Mouse (Mus musculus) left cerebral cortex, postnatal 10 days (tissue): ENCODE data around the gene Noc2l. TPM values are rescaled to one million over a fixed set of nuclear protein-coding genes. Genes with fewer than 3 reads are reported as not detected.

Experiments used
- DNase-seq, 2 experiments: peaks; one replicate each; pipeline ENCODE4 v3.0.0; 2021 to 2022; ENCODE audit warnings: low spot score in 2 of 2, mixed read lengths in 1 of 2; ENCODE audit errors: extremely low spot score in 1 of 2
- intact Hi-C: fragments of 180-260 bp; cut with DNase I; formaldehyde crosslinking; loops from one replicate; pipeline ENCODE4 v1.15.1; 2025
- total RNA-seq, 2 experiments: library from RNA; stranded (reverse); gene quantifications; 2 replicates each; pipeline ENCODE4 v1.2.3; 2021

Noc2l gene
- total RNA-seq, 2 experiments from 2014 or later = 61.8 to 63.1 TPM

DNA sequence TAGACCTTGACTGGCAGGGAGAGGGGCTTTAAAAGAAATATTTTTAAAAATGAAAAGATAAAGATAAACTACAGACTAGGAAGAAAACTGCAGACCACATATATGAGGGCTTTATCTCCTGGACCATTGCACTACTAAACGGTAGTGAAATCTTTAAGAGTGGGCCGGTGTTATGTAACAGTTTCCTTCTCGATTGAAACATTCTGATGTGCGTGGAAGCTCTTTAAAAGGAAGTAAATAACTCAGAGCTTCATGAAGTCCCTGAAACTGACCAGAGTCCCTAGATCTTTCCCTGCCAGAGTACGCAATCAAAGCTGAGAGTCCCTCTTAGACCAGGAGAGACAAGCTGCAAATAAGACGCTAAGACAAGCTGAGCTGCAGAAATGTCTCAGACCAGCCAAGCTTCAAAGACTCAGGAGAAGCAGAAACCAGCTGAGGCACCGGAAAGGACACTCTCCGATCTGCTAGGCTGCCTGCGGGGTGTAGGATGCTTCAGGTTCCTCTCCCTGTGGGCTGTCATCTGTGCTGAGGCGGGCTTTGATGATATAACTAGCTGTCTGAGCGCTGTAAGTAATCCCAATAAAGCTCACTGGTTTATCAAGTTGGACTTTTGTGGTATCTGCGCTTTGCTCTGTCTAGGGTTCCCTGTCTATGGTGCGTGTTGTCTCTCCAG, 25.7 kb upstream of the Noc2l start:
- DNase-seq = no peak
- intact Hi-C loops = no loop called here

DNA sequence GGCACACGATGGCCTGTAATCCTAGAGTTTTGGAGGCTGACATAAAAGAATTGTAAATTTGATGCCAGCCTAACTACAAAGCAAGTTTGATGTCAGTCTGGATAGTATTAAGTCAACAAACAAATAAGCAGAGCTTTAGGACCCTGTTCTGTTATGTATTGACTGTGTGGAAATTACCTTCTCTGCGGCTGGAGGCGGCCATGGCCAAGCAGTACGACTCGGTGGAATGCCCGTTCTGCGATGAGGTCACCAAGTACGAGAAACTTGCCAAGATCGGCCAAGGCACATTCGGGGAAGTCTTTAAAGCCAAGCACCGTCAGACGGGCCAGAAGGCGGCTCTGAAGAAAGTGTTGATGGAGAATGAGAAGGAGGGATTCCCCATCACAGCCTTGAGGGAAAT, 22.7 kb upstream of the Noc2l start:
- no peak for DNase-seq
- intact Hi-C loops = no loop called here

DNA sequence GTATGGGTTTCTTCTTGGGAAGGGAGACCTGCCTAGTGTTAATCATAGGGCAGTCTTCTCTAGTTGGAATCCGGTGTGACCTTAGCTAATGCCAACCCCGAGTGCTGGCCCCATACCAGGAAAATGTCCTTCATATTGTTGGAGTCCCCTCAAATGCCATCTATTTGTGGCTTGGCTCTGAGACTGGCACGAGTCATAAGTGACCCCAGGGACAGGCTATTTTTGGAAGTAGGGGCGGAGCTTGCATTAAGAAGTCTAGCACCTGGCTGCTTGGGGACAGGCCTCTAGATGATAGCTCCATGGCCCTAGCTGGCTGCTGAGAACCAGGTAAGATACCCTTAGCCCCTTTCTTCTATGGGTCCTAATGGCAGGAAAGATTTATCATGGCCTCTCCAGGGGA, 20.2 kb upstream of the Noc2l start, which contains the start of gene Perm1:
Gene Perm1, plus strand, starts transcription at position 220 of the 400 bp plus-strand sequence.
- intact Hi-C loops = no loop called here
- no peak for DNase-seq

DNA sequence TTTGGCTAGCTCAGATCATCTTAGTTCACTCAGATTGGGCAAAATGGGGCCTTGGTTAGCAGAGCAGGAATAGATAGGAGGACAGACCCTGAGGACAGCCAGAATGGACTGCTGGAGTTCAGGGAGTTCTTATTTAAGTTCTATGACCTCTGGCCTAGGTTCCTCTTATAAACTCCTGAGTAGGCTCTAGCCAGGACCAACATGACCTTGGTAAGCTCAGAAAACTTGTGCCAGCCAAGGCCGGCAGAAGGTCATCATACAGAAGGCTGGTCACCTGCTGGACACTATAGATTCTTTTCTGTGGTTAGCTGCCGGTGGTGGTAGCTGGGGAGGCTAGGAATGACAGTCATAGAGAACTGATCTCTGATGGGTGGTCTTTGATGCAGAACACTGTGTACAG, 19.6 kb upstream of the Noc2l start:
- DNase-seq = no peak
- intact Hi-C loops = no loop called here

DNA sequence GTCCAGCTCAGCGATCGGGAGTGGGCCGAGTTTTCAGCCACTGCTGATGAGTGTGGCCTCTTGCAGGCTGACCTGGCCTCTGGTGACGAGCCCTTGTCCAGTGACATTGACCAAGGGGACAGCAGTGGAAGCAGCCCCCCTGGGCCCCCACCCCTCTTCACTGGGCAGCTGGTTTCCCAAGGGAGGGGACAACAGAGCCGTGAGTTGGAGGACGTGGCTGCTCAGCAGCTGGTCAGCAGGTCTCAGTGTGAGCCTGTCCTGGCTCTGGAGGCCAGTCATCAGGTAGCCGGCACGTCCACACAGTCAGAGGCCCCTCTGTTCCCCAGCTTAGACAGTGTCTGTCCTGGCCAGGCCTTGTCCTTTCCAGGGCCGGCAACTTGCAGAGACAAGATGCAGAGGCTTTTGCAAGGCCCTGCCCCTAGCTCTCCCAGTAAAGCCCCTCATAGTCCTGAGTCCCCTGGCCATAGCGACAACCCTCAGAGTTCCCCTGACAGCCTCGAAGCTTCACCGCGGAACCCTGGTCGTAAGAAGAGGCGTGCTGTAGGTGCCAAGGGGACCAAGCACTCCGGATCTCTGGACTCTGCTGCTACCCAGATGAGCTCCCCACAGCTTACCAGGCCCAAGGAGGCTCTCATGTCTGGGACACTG, 18.7 kb upstream of the Noc2l start:
- intact Hi-C loops = no loop called here
- DNase-seq = no peak

DNA sequence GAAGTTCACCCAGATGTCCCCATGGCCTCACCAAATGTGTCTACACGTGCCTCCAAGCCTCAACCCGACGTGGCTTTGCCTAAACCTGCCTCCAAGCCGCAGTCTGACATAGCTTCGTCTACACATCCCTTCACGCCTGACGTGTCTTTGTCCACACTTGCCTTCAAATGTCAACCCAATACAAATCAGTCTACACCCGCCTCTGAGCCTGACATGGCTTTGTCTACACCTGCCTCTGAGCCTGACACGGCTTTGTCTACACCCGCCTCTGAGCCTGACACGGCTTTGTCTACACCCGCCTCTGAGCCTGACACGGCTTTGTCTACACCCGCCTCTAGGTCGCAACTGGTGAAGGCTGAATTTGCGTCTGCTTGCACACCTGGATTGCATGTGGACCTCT, 18.0 kb upstream of the Noc2l start:
- peak in 1 of 2 experiments; percentile 47 for DNase-seq
- intact Hi-C loops = no loop called here

DNA sequence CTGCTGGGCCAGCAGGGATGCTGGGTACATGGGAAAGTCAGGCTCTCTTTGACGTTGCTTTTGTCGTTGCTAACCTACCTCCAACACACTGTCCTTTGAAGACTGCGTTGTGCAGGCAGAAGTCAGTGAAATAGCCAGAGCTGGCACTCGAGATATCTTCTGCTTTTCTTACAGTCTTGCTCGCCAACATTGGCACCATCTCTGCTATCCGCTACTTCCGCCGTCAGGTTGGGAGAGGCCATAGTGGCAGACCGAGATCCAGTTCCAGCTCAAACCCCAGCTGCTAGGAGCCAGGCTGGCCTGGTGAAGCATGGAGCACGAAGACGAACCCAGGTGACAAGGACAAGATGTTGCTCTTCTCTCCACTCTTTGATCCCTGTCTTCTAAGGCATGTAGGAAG, 15.9 kb upstream of the Noc2l start:
- intact Hi-C loops = no loop called here
- no peak for DNase-seq

DNA sequence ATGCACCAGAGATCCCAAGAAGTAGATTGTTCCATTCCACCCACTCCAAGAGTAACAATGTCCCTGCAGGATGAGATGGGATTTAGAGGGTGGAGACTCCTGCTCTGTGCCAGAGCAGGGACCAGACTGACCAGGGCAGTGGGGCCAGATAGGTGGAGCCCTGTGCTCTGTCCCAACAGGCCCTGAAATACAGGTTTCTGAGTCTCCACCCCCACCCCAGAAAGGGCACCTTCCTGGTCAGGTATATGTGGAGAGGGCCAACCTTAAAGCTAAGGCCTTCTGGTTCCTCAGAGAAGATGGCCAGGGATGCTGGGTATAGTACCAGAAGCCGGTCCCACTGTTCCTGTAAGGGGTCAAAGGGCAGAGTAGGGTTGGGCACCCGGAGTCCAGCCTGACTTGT, 11.5 kb upstream of the Noc2l start:
- intact Hi-C loops = no loop called here
- no peak for DNase-seq

DNA sequence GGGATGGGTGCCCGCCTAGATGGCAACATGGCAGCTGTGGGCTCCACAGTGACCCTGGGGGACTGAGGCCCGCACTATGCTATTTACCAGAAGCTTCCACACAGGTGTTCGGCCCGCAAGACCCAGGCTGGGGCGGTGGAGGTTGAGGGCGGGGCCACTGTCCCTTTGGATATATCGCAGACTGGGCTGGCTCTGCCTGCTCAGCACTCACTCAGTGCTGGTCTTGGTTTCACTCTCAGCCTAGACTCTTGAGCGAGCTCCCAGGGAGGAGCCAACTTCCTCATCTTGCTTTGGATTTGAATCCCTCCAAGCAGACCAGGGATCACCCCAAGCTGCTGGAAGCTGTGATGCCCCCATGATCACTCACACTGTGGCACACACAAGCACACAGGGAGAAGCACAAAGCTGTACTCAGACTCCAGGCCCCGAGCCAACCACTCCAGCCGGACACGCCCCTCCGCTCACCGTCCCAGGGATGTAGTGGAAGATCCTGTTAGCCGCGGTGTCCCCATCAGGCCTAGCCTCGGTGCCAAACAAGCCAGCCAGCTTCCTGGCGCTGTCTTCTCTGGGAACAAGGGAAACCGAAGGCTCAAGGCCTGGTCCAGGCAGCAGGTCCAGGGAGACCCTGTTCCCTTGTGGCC, 7.9 kb upstream of the Noc2l start:
- no peak for DNase-seq
- intact Hi-C loops = no loop called here

DNA sequence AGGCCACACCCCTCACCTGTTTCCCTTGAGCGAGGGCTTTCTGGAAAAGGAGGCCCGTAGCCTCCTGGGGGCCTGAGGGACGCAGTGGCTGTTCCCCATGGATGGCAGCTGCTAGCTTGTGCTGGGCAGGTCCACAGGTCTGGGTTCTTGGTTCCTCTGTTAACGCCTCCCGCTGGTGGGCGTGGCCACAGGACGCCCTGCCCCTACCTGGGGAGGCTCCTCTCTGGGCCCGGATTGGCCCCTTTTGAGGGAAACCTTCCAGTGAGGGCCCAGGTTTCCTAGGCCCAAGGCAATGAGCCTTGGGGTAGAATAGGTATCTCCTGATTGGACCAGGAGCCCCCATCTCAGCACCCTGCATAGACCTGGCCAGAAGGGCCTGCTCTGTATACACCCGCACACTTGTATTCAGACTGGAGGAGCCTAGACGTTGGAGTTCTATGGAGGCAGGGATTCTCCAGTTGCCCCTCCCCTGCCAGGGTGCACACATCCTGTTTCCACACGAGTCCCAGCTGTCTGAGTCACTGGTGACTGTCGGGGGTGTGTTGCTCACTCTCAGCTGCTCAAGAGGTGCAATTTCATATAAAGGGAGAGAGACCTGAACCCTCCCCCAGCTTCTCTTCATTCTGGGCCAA, 7.3 kb upstream of the Noc2l start:
- intact Hi-C loops = no loop called here
- no peak for DNase-seq

DNA sequence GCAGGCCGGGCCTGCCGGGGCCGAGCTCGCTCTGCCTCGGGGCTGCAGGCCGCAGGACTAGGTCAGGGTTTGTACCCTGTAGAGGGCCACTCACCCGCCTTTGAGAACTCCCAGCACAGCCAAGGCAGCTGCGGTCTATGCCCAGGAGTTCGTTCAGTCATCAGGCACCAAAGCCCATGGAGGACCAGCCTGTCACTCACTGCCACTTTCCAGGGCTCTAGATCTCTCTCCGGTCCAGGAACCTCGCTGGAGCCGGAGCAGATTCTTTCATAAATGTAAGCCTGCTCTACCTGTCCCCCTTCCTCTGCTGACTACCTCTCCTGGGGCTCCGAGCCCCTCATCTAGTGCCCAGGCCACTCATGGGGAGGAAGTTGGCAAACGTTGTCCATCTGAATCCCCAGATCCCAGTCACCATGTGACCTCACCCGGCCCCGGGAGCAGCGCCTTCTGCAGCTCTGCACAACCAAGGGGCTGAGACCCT, 1.7 kb upstream of the Noc2l start:
- intact Hi-C loops = loop anchor here (2.0 kb wide), 1 partner anchor 37 kb away; the partner anchor contains the start of gene Agrn
- no peak for DNase-seq

DNA sequence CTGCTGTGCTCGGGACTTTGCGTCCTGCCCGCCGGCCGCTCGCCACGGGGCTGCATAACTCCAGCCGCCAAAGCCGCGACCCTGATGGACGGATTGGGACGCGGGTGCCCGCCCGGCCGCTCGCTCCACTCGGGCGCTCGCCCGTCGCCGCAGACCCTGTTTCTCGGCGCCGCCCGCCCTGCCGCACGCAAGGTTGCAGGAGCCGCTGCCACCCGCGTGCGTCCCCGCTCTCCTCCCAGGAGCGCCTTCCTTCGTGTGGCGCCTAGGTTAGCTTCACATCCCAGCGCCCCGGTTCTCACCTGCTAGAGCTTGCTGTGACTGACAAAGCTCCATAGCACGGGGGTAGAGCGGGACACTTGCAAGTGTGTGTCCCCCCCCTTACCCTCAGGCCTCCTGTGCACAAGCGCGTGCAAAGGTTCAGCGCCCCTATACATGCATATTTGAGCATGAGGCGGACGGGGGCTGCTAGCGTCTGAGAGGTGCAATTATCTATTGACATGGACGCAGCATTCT, 1.1 kb upstream of the Noc2l start, which contains the start of gene Plekhn1:
Gene Plekhn1, minus strand, starts transcription at position 157 of the 513 bp plus-strand sequence.
- peak; percentile 66 to 89 for DNase-seq
- intact Hi-C loops = loop anchor here (2.0 kb wide), 1 partner anchor 38 kb away; the partner anchor contains the start of gene Agrn

DNA sequence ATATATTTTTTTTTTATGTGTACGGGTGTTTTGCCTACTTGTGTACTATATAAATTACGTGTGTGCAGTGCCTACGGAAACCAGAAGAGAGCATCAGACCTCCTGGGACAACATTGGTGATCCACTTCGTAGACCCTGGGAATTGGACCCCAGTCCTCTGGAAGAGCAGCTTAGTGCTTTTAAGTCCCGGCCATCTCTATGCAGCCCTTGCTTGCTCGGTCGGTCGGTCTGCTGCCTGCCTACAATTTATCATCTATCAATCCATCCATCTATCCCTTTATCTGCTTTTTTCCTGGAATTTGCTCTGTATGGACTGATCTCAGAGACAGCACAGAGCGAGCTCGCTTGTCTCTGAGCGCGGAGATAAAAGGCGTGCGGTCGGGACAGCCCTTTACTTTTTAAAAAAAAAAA, 445 bp upstream of the Noc2l start:
- no peak for DNase-seq
- intact Hi-C loops = loop anchor here (2.0 kb wide), 1 partner anchor 39 kb away; the partner anchor contains the start of gene Agrn

DNA sequence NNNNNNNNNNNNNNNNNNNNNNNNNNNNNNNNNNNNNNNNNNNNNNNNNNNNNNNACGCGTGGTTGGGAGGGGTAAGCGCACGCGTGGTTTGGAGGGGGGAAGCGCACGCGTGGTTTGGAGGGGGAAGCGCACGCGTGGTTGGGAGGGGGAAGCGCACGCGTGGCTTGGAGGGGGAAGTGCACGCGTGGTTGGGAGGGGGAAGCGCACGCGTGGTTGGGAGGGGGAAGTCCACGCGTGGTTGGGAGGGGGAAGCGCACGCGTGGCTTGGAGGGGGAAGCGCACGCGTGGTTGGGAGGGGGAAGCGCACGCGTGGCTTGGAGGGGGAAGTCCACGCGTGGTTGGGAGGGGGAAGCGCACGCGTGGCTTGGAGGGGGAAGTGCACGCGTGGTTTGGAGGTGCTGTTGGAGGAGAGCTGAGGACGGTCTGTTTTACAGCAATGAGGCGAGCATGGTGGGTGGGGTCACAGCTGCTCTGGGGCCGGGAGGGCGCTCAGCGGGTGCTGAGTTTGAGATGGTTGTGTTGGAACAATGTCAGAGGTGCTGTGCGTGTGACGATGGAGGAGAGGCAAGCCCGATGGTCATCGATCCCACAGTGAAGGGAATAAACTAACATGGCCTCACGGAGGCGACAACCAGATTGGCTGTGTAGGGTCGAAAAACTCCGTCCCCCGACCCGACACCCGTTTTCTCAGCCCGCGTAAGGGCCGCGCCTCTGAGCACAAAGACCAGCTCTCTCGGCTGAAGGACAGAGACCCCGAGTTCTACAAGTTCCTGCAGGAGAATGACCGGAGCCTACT, 1.0 kb downstream of the Noc2l start:
- intact Hi-C loops = no loop called here
- no peak for DNase-seq

DNA sequence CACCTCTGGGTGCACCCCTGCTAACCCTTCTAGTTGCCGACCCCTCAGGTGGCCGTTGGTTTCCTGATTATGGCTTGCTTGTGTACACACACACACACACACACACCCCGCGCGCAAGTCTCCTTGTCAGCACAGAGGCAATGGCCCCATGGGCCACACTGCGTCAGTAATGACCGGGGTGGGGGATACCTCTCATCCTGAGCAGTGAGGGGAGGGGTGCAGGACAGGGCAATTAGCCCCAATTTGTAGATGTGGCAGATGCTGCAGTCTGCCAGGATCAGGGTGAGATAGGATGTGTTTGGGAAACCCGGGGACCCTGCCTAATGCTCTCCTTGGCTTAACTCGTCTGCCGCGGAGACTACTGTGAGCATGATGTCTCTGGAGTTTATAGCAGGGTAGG, 13.8 kb downstream of the Noc2l start:
- no peak for DNase-seq
- intact Hi-C loops = loop anchor here (1.0 kb wide), 1 partner anchor 10 kb away; no protein-coding TSS in a partner anchor

DNA sequence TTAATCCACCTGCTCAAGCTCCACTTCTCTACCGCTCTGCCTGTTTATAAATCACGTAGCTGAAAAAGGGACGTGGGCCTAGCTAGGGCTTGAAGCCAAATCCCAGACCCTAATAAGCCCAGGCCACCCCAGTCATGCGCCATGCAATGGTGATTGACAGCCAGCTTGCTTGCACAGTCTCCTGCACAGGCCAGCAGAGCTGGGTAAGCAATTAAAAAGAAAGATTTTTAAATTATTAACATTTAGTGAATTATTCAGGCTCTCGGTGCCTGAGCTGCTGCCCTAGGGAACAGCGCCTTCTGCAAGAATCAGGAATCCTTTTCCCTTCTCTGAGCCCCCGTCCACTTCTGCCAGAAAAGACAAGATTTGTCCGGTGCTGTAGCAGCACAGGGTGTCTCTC, 15.3 kb downstream of the Noc2l start:
- intact Hi-C loops = no loop called here

DNA sequence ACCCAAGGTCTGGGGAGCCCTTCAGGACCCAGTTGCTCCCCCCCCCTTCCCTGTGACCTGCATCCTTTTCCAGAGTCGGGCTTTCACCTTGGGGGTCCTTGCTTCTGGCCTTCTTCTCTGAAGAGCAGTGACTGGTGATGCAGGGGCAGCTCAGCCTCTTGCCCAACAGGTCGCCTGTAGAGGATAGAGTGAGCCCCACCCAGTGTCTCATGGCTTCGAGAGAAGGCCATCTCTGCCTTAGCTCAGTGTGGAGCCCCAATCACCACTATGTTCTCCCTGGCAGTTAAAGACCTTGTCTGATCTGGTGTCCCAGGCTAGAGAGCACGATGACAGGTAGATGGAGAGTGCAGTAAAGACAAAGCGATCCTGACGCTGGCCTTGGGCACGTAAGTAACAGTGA, 16.3 kb downstream of the Noc2l start:
- DNase-seq = no peak
- intact Hi-C loops = no loop called here

More for the DNA sequence above, 15.3 kb downstream of the Noc2l start:
- DNase-seq = no peak

DNA sequence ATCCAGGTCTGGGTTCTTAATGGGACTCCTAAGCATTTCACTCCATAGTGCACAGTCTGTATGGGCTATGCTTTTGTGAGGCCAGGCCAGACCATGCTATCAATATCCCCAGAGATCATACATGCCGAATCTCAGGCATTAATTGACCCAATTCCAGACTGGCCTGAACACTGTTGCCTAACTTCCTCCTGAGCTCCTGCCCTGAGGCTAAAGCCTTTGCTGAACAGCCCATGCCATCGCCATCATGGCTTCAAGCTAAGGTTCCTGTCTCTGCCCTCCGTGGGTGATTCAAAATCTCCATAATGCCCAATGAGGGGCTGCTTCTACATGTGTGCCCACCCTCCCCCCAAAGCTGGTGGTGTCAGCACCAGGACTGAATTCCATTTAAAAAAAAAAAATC, 16.8 kb downstream of the Noc2l start:
- no peak for DNase-seq
- intact Hi-C loops = no loop called here
